Mouse (Mus musculus): ENCODE measurements at regions not wholly inside any gene's neighbourhood (a gene's known extent, or its start where the extent isn't known, plus 50 kb on each side); places are given as distances from the start of the nearest gene placed in this dataset.

- H3K4me3 ChIP-seq (replicated peaks): no peak overlapping the region
- TF ChIP-seq GATA1 (IDR thresholded peaks at IDR 0.05; ENCODE audit: borderline replicate concordance, low read length): no peak
- no peaks in the 10 kb centered on the region for H3K4me1 ChIP-seq
- H3K9me3 ChIP-seq: peaks cover 11% of the 10 kb centered on the region
- H3K27me3 ChIP-seq (replicated peaks): no peaks in the 10 kb centered on the region
- no peaks in the 10 kb centered on the region for H3K36me3 ChIP-seq (replicated peaks; ENCODE audit: low read length)
These were observed 51.7 kb upstream of the Gm11983 start for GRCm38 (mm10) chr11:6889120-6889519.

All from megakaryocyte, embryonic 14.5 days (primary cell).